Mouse (Mus musculus): ENCODE measurements around the gene Prrt1. TPM values are rescaled to one million over a fixed set of nuclear protein-coding genes. Genes with fewer than 3 reads are reported as not detected.
A peak's percentile ranks its signal among the peaks of the same experiment; 100 is the strongest.

Prrt1 gene
- polyA plus RNA-seq, 1 experiment from 2014 or later, result 0.25 TPM

DNA sequence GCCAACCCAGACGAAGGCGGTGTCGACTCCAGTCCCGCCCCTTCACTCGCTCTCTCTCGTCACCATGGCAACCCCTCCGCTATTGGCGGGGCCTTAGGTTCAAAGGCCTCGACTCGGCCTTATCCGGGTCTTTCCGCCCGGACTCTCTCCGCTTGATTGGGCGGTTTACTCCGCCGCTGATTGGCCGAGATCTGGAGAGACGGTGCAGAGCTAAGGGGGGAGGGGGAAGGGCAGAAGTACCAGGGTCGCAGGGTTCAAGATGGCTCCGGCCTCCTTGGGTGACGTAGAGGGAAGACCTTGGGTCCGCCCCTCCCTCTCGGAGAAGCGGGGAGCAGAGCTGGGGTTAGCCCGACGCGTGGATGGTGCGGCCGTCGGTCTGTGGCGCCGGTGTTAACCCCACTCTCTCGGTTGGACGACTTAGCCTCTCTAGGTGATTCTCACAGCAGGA lies 25.2 kb upstream of the Prrt1 start, which contains the start of gene Agpat1:
Agpat1 (plus strand) TSS at position 202 of the 448 bp plus-strand sequence.
- ATAC-seq (ENCODE audit: low FRiP score, low read depth), result peak; percentile 88
- peaks cover 31% of the 10 kb centered on the region for H3K36me3 ChIP-seq
- under 1% methylated on average over 33 of the region's 35 CpGs for WGBS

DNA sequence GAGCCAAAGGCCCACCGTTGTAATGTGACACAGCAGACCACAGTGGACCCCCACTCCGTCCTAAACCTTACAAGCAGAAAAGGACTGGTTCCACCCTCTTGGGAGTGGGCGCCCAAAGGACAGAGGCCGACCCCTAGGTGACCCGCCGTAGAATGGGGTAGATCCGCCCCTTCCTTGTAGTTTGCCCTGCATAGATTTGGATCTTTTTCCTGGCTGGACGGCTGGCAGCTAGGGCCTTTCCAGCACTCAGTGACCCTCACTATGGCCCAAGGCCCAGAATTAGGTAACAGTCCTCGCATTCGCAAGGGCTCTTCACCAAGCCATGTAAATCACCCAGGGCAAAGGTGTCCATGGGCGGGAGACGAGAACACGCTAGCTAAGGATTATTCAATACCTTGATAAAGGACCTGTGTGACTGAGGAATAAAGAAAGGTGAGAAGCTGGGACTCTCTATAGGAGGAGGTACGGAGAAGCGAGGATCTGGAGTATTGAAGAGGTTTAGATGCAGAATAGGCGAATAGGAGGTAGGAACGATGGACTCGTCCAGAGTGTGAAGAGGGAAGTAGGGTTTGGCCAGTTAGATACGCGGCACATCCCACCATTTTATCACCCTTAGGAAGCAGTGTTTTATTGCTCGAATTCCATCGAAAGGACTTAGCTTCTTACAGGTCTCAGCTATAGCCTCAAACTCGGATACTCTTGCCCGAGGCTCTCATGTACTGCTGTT lies 24.7 kb upstream of the Prrt1 start:
- 0 out of 2 replicates have a peak, but pooled peaks have one; percentile 0 for ATAC-seq (ENCODE audit: low FRiP score, low read depth)
- WGBS, result 13% methylated on average over 24 of the region's 24 CpGs
- Histone ChIP-seq H3K9ac (peak overlapping the region; percentile 94), H3K9me3 (no peaks in the 10 kb centered on the region), H3K27ac (peak overlapping the region; percentile 87), H3K4me3 (peak overlapping the region; percentile 92), H3K27me3 (no peaks in the 10 kb centered on the region), H3K4me2 (replicated peaks) (peak overlapping the region; percentile 98), H3K36me3 (peaks cover 30% of the 10 kb centered on the region), H3K4me1 (peaks cover 46% of the 10 kb centered on the region)

More for the DNA sequence above, 25.2 kb upstream of the Prrt1 start, which contains the start of gene Agpat1:
- peak within 1 kb of the TSS; percentile 98 for H3K4me2 ChIP-seq (replicated peaks)
- H3K27ac ChIP-seq, result peak within 1 kb of the TSS; percentile 87
- H3K4me1 ChIP-seq, result peaks cover 46% of the 10 kb centered on the region
- H3K4me3 ChIP-seq, result peak within 1 kb of the TSS; percentile 92
- no peaks in the 10 kb centered on the region for H3K27me3 ChIP-seq
- H3K9me3 ChIP-seq, result no peaks in the 10 kb centered on the region
- H3K9ac ChIP-seq, result peak within 1 kb of the TSS; percentile 94

DNA sequence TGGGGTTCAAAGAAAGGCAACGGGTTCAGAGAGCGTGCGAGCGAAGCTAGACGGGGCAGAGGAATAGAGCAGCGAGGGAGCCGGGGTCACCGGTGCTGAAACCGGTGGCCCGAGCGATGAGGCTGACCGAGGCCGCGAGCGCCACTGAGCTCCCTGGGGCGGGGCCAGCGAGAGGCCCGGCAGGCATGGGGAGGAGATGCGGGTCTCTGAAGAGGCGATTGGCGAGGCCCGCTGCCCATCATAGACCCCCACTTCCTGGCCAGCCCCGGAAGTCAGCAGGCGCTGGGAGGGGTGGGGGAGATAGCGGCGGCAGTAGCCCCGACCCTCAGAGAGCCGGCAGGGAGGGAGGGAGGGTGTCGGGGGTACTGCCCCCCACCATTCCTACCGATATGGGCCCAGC lies 23.7 kb upstream of the Prrt1 start:
- H3K4me1 ChIP-seq, result peaks cover 46% of the 10 kb centered on the region
- 0% methylated on average over 24 of the region's 30 CpGs for WGBS
- H3K27ac ChIP-seq, result peak overlapping the region; percentile 87
- H3K36me3 ChIP-seq, result peaks cover 29% of the 10 kb centered on the region
- peak overlapping the region; percentile 94 for H3K9ac ChIP-seq
- H3K4me3 ChIP-seq, result peak overlapping the region; percentile 92
- no peaks in the 10 kb centered on the region for H3K27me3 ChIP-seq
- peak overlapping the region; percentile 98 for H3K4me2 ChIP-seq (replicated peaks)
- no peaks in the 10 kb centered on the region for H3K9me3 ChIP-seq
- peak; percentile 52 for ATAC-seq (ENCODE audit: low FRiP score, low read depth)

DNA sequence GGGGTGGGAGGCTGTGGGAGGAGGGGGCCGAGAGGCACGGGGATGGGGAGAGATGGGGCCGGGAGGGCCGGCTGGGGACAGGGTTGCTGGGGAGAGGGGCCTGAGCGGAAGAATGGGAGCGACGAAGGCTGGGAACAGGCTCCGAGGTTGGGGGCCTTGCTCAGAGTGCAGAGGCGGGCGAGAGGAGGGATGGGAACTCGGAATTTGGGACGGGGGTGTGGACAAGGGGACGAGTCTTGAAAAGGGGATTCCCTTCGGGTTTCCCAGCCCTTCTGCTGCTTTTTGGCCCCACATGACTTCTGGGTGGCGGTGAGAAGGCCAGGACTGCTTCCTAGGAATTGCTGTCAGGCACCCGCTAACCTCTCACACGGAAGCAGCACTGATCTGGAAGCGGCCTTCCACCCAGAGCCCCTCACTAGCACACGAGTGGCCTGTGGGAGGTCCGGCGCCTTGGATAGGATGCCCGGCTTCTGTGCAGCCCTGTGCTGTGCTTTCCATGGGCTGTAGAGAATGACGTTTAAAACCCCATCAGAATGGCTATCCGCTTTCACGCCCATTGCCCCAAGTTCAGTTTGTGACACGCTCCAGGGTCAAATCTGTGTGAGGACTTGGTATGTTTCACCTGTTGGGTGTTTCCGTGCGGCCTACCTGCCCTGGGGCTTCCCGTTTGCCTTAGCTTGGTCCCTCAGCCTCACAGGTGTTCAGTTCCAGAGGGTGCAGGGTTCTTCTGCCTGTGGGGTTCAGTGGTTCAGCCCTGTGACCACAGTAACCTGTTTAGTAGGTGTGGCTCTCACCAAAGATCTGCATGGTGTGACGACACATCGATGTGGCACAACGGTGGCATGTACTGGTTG lies 22.9 kb upstream of the Prrt1 start:
- Histone ChIP-seq H3K9ac (peak overlapping the region; percentile 94), H3K27ac (peak overlapping the region; percentile 87), H3K36me3 (peaks cover 30% of the 10 kb centered on the region), H3K9me3 (no peaks in the 10 kb centered on the region), H3K4me1 (peaks cover 46% of the 10 kb centered on the region), H3K27me3 (no peaks in the 10 kb centered on the region), H3K4me2 (replicated peaks) (peak overlapping the region; percentile 98), H3K4me3 (peak overlapping the region; percentile 92)
- no peak for ATAC-seq (ENCODE audit: low FRiP score, low read depth)
- 15% methylated on average over 32 of the region's 32 CpGs for WGBS

DNA sequence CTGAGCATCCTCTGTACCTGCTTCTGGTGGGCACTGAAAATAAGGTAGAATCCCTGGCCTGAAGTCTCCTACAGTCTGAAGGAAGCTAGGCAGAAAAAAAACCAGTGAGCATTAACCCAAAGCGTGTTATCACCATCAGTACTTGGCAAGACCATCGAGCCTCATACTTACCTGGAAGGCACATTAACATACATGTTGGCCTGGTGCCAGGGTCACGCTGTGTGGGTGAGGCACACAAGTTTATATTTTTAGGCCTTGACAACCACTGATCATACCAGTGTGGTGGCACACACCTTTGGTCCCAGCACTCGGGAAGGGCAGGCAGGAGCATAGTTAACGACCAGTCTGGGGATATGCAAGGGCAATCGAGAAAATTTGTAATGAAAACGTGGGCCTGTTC lies 21.3 kb upstream of the Prrt1 start:
- Histone ChIP-seq H3K4me3 (no peak overlapping the region), H3K27me3 (no peaks in the 10 kb centered on the region), H3K9ac (peak overlapping the region; percentile 36), H3K36me3 (peaks cover 40% of the 10 kb centered on the region), H3K9me3 (no peaks in the 10 kb centered on the region), H3K4me1 (peaks cover 37% of the 10 kb centered on the region), H3K27ac (no peak overlapping the region), H3K4me2 (replicated peaks) (no peak overlapping the region)
- WGBS, result 77% methylated on average over 7 of the region's 7 CpGs
- no peak for ATAC-seq (ENCODE audit: low FRiP score, low read depth)

DNA sequence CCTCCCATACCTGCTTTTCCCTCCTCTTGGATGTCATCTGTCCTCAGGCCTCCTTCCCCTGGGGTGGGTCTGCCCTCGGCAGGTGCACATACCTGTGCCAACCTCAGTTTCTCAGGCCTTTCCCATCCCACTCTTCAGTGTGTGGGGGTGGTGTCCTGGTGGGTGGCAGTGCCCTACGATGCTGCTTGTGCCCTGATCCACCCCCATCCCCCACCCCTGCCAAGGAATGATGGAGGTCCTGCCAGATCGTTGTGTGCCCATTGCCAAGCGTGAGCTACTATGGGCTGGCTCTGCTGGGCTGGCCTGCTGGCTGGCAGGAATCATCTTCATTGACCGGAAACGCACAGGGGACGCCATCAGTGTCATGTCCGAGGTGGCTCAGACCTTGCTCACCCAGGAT lies 18.3 kb upstream of the Prrt1 start:
- WGBS, result 93% methylated on average over 8 of the region's 8 CpGs
- peaks cover 69% of the 10 kb centered on the region for H3K36me3 ChIP-seq
- H3K9me3 ChIP-seq, result no peaks in the 10 kb centered on the region
- H3K4me1 ChIP-seq, result peaks cover 26% of the 10 kb centered on the region
- ATAC-seq (ENCODE audit: low FRiP score, low read depth), result no peak
- H3K9ac ChIP-seq, result no peak overlapping the region
- no peak overlapping the region for H3K4me3 ChIP-seq
- H3K27me3 ChIP-seq, result no peaks in the 10 kb centered on the region
- H3K27ac ChIP-seq, result no peak overlapping the region
- no peak overlapping the region for H3K4me2 ChIP-seq (replicated peaks)

DNA sequence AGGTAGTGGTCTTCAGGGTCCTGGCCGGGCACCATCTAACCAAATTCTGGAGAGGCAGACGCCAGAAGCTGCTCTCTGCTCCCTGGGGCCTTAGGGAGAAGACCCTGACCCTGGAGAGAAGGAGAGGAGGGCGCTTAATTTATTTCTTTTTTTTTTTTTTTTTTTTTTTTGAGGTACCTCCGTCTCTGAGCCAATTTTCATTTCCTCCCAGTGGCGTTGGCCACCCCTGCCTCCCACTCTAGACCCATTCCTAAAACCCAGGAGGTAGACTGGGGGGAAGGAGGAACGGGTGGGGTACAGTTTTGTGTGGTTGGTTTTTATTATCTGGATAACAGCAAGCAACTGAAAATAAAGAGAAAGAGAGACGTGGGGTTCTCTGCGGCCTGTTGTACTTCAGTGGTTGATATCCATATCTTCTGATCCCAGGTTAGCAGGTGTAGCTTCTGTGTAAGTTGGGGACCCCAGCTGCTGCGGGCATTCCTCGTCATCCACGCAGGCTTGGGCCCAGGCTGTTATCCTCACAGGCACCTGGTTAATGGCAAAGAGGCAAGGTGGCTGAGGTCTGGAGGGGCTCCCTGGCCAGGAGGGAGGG lies 16.2 kb upstream of the Prrt1 start:
- ATAC-seq (ENCODE audit: low FRiP score, low read depth), result no peak
- Histone ChIP-seq H3K27ac (no peak overlapping the region), H3K27me3 (no peaks in the 10 kb centered on the region), H3K4me3 (no peak overlapping the region), H3K9me3 (no peaks in the 10 kb centered on the region), H3K4me2 (replicated peaks) (no peak overlapping the region), H3K4me1 (peaks cover 8% of the 10 kb centered on the region; the same call in 1 of the 2 replicates), H3K9ac (no peak overlapping the region), H3K36me3 (peaks cover 78% of the 10 kb centered on the region)
- WGBS, result 86% methylated on average over 10 of the region's 11 CpGs

GRCm38 (mm10) chr17:34613830-34614229 lies 15.5 kb upstream of the Prrt1 start:
- Histone ChIP-seq H3K36me3 (peaks cover 83% of the 10 kb centered on the region), H3K27me3 (no peaks in the 10 kb centered on the region), H3K4me3 (no peak overlapping the region), H3K9me3 (no peaks in the 10 kb centered on the region), H3K4me2 (replicated peaks) (no peak overlapping the region), H3K9ac (no peak overlapping the region), H3K27ac (no peak overlapping the region), H3K4me1 (peaks cover 1% of the 10 kb centered on the region; the same call in 1 of the 2 replicates)
- ATAC-seq (ENCODE audit: low FRiP score, low read depth), result no peak
- WGBS, result 93% methylated on average over 10 of the region's 10 CpGs

- no peak for ATAC-seq (ENCODE audit: low FRiP score, low read depth)
- Histone ChIP-seq H3K36me3 (peaks cover 89% of the 10 kb centered on the region), H3K4me1 (no peaks in the 10 kb centered on the region), H3K27ac (no peak within 1 kb of the TSS; the same call in 1 of the 2 replicates), H3K9ac (no peak within 1 kb of the TSS), H3K4me2 (replicated peaks) (no peak within 1 kb of the TSS), H3K27me3 (no peaks in the 10 kb centered on the region), H3K9me3 (no peaks in the 10 kb centered on the region), H3K4me3 (no peak within 1 kb of the TSS)
- WGBS, result 79% methylated on average over 6 of the region's 6 CpGs
These were observed 13.5 kb upstream of the Prrt1 start, which contains the start of gene Egfl8 for GRCm38 (mm10) chr17:34615871-34616270. Egfl8 (minus strand) TSS chr17:34615971.

GRCm38 (mm10) chr17:34618999-34619398 lies 10.3 kb upstream of the Prrt1 start:
- Histone ChIP-seq H3K4me2 (replicated peaks) (no peak overlapping the region), H3K4me1 (no peaks in the 10 kb centered on the region), H3K27ac (no peak overlapping the region), H3K36me3 (peaks cover 87% of the 10 kb centered on the region), H3K9me3 (no peaks in the 10 kb centered on the region), H3K27me3 (no peaks in the 10 kb centered on the region), H3K4me3 (no peak overlapping the region), H3K9ac (no peak overlapping the region)
- ATAC-seq (ENCODE audit: low FRiP score, low read depth), result peak; percentile 7; the same call in 1 of the 2 replicates
- WGBS, result 25% methylated on average over 6 of the region's 6 CpGs

DNA sequence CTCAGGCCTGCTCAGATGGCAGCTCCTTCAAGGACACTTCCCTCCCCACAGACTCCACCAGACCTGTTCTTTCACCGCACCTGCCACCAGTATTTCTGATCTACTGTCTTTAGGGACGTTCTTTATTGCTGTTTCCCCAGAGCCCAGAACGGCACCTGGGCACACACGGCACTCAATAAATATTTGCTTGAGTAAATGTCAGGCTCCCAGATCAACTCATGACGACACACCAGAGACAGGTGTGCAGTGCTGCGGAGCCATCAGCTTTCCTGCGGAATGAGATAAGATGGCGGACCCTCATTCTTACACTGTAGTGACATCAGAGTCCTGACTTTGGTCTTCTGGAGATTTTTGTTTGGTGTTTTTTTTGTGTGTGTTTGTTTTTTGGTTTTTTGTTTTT lies 8.3 kb upstream of the Prrt1 start:
- Histone ChIP-seq H3K9me3 (no peaks in the 10 kb centered on the region), H3K27ac (no peak overlapping the region), H3K4me3 (no peak overlapping the region), H3K27me3 (no peaks in the 10 kb centered on the region), H3K36me3 (peaks cover 78% of the 10 kb centered on the region), H3K4me2 (replicated peaks) (no peak overlapping the region), H3K4me1 (peaks cover 5% of the 10 kb centered on the region), H3K9ac (0 out of 2 replicates have a peak overlapping the region, but pooled peaks have one; percentile 19)
- WGBS, result 81% methylated on average over 8 of the region's 8 CpGs
- ATAC-seq (ENCODE audit: low FRiP score, low read depth), result no peak
